Mouse (Mus musculus): Measurements from ENCODE around the gene Rdh13. TPM values are rescaled to one million over a fixed set of nuclear protein-coding genes. Genes with fewer than 3 reads are reported as not detected.

Gene Rdh13
- polyA plus RNA-seq, 1 experiment from 2014 or later: 30.1 TPM

DNA sequence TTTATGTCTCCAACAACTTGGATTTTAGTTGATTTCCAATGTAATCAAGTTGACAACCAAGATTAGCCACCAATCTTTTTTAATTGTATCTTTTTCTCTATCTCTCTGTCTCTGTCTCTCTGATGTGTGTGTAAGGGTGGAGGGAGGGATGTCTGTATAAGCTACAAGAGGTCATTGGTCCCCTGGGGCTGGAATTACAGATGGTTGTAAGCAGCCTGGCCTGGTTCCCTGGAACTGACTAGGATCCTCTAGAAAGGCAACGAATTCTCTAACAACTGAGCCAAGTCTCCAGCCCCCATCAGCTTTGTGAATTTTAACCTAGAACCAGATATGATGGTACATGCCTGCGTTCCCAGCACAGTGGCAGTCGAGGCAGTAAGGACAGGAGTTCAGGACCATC lies 22.4 kb upstream of the Rdh13 start:
- Histone ChIP-seq H3K9me3 (replicated peaks) (0 out of 2 replicates have a peak, but pooled peaks cover 3% of the 10 kb centered on the region), H3K4me1 (peaks cover 8% of the 10 kb centered on the region; the same call in 1 of the 2 replicates), H3K9ac (no peak overlapping the region), H3K4me2 (replicated peaks) (no peak overlapping the region), H3K27me3 (peaks cover 32% of the 10 kb centered on the region), H3K36me3 (no peaks in the 10 kb centered on the region), H3K4me3 (no peak overlapping the region), H3K27ac (no peak overlapping the region)
- WGBS: 73% methylated on average over 3 of the region's 3 CpGs
- ATAC-seq (ENCODE audit: low FRiP score): no peak

DNA sequence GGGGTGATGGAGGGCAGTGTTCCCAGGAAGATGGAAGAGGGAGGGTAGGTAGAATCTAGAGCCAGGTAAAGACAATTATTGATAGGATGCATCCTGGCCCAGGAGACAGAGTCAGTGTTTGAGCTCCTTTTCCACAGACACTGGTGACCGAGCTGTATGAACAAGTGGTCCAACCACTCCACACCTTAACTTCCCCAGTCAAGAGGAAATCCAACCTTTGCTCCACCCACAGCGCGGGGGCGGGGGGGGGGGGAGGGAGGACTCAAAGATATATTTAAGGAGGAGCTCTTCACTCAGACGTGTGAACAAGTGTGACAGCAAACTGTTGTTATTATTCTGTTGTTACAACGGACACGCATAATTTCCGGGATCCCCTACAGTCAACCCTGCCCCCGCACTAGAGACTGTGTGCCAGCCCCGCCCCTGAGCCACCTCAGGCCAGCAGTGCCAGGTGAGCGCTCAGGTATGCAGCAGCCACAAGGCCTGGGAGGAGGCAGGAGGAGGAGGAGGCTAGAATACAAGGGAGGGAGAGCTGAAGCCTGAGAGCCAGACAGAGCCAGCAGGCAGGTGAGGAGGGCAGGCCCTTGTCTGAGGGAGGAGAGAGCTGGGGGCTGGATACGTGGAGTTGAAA lies 18.9 kb upstream of the Rdh13 start:
- no peak overlapping the region for H3K4me2 ChIP-seq (replicated peaks)
- ATAC-seq (ENCODE audit: low FRiP score): no peak
- no peaks in the 10 kb centered on the region for H3K36me3 ChIP-seq

DNA sequence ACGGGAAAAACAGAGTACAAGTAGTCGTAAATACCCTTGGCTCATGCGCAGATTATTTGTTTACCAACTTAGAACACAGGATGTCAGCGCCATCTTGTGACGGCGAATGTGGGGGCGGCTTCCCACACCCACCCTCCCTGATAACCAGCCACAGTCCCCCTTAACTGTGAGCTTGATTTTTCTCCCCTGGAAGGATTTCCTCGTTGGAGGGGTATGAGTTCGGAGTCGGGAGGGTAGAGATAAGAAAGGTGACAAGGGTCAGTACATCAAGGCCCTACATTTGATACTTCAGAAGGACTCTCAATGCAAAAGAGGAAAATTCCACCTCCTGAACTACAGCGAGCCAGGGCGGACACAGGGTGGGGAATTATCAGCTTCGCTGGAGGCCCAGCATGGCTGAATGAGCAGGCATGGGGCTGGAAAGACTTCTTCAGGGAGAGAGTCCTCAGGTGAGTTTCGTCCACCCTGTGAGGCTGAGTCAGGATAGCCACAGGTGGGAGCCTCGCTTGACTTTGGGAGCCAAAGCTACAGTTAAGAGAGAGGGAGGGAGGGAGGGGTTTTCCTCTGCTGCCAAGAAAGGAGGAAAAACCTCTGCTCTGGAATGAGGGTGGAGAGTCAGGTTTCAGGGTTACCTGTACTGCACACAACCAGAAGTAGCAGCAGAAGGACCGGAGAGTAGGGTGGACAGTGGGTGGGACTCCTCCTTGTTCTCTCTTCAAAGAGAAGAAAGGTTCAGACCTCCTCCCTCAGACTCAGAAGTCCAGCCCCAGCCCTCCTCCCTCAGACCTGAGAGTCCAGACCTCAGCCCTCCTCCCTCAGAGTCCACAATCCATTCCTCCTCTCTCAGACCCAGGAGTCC lies 15.4 kb upstream of the Rdh13 start, which contains the start of gene Eps8l1:
Gene Eps8l1 (plus strand): TSS at position 99 of the 859 bp plus-strand sequence.
- Histone ChIP-seq H3K9ac (no peak within 1 kb of the TSS), H3K4me2 (replicated peaks) (peak within 1 kb of the TSS; percentile 42), H3K4me1 (no peaks in the 10 kb centered on the region), H3K9me3 (replicated peaks) (no peaks in the 10 kb centered on the region), H3K4me3 (peak within 1 kb of the TSS; percentile 15; the same call in 1 of the 2 replicates), H3K27me3 (no peaks in the 10 kb centered on the region), H3K27ac (no peak within 1 kb of the TSS), H3K36me3 (no peaks in the 10 kb centered on the region)
- WGBS: 76% methylated on average over 14 of the region's 16 CpGs
- ATAC-seq (ENCODE audit: low FRiP score): peak; percentile 50

More for the DNA sequence above, 18.9 kb upstream of the Rdh13 start:
- Histone ChIP-seq H3K4me3 (no peak overlapping the region), H3K9ac (peak overlapping the region; percentile 8; the same call in 1 of the 2 replicates), H3K9me3 (replicated peaks) (0 out of 2 replicates have a peak, but pooled peaks cover 3% of the 10 kb centered on the region), H3K27me3 (peaks cover 8% of the 10 kb centered on the region; the same call in 1 of the 2 replicates), H3K27ac (no peak overlapping the region), H3K4me1 (no peaks in the 10 kb centered on the region)
- 11% methylated on average over 12 of the region's 12 CpGs for WGBS

DNA sequence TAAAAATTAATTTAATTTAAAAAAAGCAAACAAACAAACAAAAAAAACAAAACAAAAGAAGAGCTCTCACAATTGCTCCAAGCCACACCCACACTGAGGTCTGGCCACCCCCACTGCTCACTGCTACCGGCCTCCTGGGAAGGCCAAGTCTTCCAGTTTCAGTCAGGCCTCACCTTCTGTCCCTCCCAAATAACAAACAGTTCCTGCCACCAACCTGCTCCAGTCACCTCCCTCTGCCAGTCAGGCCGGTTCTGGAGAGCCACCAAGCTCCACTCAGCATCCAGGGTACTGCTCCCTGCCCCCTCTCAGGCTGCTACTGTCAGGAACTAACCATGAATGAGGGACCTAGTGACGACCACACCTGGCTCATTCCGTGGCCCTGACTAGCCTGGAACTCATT lies 7.2 kb upstream of the Rdh13 start:
- H3K27ac ChIP-seq: no peak overlapping the region
- no peak for ATAC-seq (ENCODE audit: low FRiP score)
- 30% methylated on average over 4 of the region's 4 CpGs for WGBS
- H3K27me3 ChIP-seq: no peaks in the 10 kb centered on the region; the same call in 1 of the 2 replicates
- H3K4me2 ChIP-seq (replicated peaks): no peak overlapping the region
- no peak overlapping the region for H3K9ac ChIP-seq
- no peaks in the 10 kb centered on the region for H3K9me3 ChIP-seq (replicated peaks)
- no peak overlapping the region for H3K4me3 ChIP-seq
- H3K36me3 ChIP-seq: no peaks in the 10 kb centered on the region
- H3K4me1 ChIP-seq: no peaks in the 10 kb centered on the region

DNA sequence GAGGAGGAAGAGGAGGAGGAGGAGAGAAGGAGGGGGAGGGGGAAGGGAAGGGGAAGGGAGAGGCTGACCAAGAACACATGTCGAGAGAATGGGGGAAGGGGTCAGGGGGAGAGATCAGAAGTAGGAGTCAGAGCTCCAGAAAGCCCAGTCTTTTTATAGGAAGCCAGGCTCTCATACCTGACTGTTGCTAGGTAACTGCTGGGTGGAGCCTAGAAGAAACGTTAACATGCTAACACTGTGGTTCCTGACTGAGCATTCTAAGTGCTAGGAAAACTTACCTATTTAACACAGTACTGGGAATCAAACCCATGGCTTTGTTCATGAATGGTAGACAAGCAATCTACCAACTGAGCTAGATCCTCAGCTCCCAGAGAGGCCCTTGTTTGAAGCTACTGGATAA lies 3.8 kb upstream of the Rdh13 start:
- no peak overlapping the region for H3K27ac ChIP-seq
- ATAC-seq (ENCODE audit: low FRiP score): no peak
- H3K9me3 ChIP-seq (replicated peaks): no peaks in the 10 kb centered on the region
- WGBS: 12% methylated on average over 2 of the region's 2 CpGs
- no peaks in the 10 kb centered on the region for H3K36me3 ChIP-seq
- no peaks in the 10 kb centered on the region; the same call in 1 of the 2 replicates for H3K27me3 ChIP-seq
- H3K4me1 ChIP-seq: peaks cover 7% of the 10 kb centered on the region
- no peak overlapping the region for H3K9ac ChIP-seq
- no peak overlapping the region for H3K4me3 ChIP-seq
- no peak overlapping the region for H3K4me2 ChIP-seq (replicated peaks)

DNA sequence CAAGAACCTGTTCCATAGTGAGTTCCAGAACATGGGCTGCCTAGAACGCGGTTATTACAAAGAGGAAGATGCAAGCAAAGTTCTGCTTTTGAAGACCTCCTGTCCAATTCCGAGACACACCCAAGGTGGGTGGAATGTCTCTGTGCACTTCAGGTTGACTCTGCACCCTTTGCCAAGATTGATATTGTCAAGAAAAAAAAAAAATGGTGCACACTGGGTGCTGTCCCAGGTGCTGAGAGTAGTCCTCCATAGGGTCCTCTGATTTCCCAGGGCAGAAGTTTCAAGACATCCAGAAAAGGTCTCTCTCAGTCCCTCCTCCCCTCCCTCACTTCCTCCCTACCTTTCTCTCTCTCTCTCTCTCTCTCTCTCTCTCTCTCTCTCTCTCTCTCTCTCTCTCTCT lies 3.0 kb upstream of the Rdh13 start:
- WGBS: 90% methylated on average over 3 of the region's 3 CpGs
- no peak overlapping the region for H3K9ac ChIP-seq
- no peak for ATAC-seq (ENCODE audit: low FRiP score)
- no peaks in the 10 kb centered on the region for H3K9me3 ChIP-seq (replicated peaks)
- H3K4me2 ChIP-seq (replicated peaks): no peak overlapping the region
- H3K4me1 ChIP-seq: peaks cover 7% of the 10 kb centered on the region
- H3K27me3 ChIP-seq: no peaks in the 10 kb centered on the region; the same call in 1 of the 2 replicates
- no peak overlapping the region for H3K27ac ChIP-seq
- peaks cover 2% of the 10 kb centered on the region for H3K36me3 ChIP-seq
- no peak overlapping the region for H3K4me3 ChIP-seq

DNA sequence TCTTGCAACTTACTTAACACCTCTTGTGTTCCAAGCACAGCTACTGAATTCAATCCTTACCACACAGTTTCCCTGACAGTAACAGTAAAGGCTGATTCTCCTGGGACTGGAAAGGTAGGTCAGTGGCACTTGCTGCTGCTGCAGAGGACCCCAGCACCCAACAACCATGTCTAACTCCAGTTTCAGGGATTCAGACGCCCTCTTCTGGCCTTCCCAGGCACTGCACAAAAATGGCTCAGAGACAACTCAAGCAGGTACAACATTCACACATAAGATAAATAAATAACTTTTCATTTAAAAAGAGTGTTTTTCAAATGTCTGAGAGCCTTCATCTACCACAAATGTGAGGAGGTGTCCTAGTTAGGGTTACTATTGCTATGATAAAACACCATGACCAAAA lies 1.7 kb upstream of the Rdh13 start:
- Histone ChIP-seq H3K4me2 (replicated peaks) (no peak overlapping the region), H3K9ac (no peak overlapping the region), H3K36me3 (peaks cover 15% of the 10 kb centered on the region), H3K9me3 (replicated peaks) (no peaks in the 10 kb centered on the region), H3K27ac (no peak overlapping the region), H3K27me3 (no peaks in the 10 kb centered on the region; the same call in 1 of the 2 replicates), H3K4me3 (no peak overlapping the region), H3K4me1 (peaks cover 7% of the 10 kb centered on the region)
- WGBS: 0% methylated on average over 1 of the region's 1 CpGs
- no peak for ATAC-seq (ENCODE audit: low FRiP score)

DNA sequence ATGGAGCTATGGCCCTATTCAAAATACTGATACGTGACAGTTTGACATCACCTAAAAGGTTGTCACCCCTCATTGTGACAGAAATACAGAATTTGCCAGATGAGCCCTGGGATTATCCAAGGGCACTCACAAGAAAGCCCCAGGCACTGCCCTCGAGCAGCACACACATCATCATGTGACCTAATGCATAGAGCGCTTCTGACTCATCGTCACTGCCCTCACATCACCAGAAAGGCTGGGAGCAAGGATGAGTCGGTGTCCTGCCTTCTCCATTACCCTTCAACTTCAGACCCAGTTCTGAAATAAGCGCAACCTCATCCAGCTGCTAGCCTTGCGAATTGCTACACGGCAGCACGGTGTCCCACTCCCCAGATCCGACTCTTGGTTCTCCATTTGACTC lies 4.9 kb downstream of the Rdh13 start:
- H3K4me1 ChIP-seq: peaks cover 7% of the 10 kb centered on the region
- H3K27ac ChIP-seq: no peak overlapping the region
- H3K4me3 ChIP-seq: no peak overlapping the region
- H3K27me3 ChIP-seq: no peaks in the 10 kb centered on the region
- no peak overlapping the region for H3K9ac ChIP-seq
- H3K36me3 ChIP-seq: peaks cover 68% of the 10 kb centered on the region
- no peaks in the 10 kb centered on the region for H3K9me3 ChIP-seq (replicated peaks)
- ATAC-seq (ENCODE audit: low FRiP score): no peak
- 95% methylated on average over 10 of the region's 10 CpGs for WGBS
- H3K4me2 ChIP-seq (replicated peaks): no peak overlapping the region

DNA sequence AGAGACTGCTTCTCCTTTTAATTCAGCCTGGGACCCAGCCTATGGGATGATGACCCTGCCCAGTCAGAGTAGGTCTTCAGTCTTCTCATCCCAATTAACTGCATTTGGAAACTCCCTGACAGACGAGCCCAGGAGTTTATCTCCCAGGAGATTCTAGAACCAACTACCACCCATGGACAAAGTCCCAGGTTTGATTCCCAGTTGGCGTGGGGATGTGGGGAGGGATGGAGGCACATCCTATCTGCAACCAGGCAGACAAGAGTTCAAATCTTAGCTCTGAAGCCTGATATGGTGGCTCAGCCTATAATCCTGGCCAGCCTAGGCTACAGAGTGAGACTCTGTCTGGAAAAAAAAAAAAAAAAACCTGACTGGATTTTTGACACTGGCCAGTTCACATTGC lies 7.7 kb downstream of the Rdh13 start:
- H3K4me2 ChIP-seq (replicated peaks): no peak overlapping the region
- no peak overlapping the region for H3K9ac ChIP-seq
- 96% methylated on average over 2 of the region's 2 CpGs for WGBS
- H3K9me3 ChIP-seq (replicated peaks): no peaks in the 10 kb centered on the region
- no peak for ATAC-seq (ENCODE audit: low FRiP score)
- H3K4me3 ChIP-seq: no peak overlapping the region
- no peak overlapping the region for H3K27ac ChIP-seq
- peaks cover 85% of the 10 kb centered on the region for H3K36me3 ChIP-seq
- H3K4me1 ChIP-seq: no peaks in the 10 kb centered on the region
- H3K27me3 ChIP-seq: no peaks in the 10 kb centered on the region

DNA sequence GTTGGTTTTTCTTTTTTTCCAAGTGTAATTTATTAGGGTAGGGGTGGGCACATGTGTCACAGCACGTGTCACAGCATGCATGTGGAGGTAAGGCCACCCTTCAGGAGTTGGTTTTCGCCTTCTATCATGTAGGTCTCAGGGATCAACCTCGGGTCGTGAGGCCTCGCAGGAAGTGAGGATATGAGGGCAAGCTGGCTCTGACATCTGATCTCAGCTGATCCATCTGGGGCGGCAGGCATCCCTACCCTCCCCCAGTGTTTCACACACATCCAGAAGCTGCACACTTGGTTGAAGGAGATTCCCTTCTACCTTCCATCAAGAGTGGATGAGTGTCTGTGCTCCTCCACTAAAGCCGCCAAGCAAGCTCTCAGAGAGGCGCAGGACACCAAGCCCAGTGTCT lies 13.4 kb downstream of the Rdh13 start:
- no peak overlapping the region for H3K27ac ChIP-seq
- H3K9me3 ChIP-seq (replicated peaks): no peaks in the 10 kb centered on the region
- H3K27me3 ChIP-seq: no peaks in the 10 kb centered on the region
- H3K4me2 ChIP-seq (replicated peaks): no peak overlapping the region
- ATAC-seq (ENCODE audit: low FRiP score): no peak
- H3K4me1 ChIP-seq: no peaks in the 10 kb centered on the region
- no peak overlapping the region for H3K9ac ChIP-seq
- peaks cover 80% of the 10 kb centered on the region for H3K36me3 ChIP-seq
- no peak overlapping the region for H3K4me3 ChIP-seq
- 93% methylated on average over 8 of the region's 8 CpGs for WGBS

DNA sequence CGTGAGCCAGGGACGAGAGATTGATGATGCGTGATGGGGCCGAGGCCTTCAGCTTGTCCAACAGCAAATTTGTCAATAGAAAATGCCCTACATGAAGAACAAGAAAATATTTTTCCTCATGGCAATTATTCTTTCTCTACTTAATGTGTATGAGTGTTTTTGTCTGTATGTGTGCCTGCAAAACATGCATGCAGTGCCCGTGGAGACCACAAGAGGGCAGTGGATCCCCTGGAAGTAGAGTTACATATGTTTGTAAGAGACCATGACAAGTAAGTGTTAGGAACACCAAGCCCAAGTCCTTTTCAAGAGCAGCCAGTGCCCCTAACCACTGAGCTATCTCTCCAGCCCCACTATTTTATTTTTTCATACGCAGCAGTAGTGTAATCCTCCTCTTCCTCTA lies 13.9 kb downstream of the Rdh13 start:
- Histone ChIP-seq H3K4me2 (replicated peaks) (no peak overlapping the region), H3K9me3 (replicated peaks) (no peaks in the 10 kb centered on the region), H3K4me1 (no peaks in the 10 kb centered on the region), H3K4me3 (no peak overlapping the region), H3K27ac (no peak overlapping the region), H3K36me3 (peaks cover 75% of the 10 kb centered on the region), H3K9ac (no peak overlapping the region), H3K27me3 (no peaks in the 10 kb centered on the region)
- WGBS: 84% methylated on average over 6 of the region's 6 CpGs
- no peak for ATAC-seq (ENCODE audit: low FRiP score)

DNA sequence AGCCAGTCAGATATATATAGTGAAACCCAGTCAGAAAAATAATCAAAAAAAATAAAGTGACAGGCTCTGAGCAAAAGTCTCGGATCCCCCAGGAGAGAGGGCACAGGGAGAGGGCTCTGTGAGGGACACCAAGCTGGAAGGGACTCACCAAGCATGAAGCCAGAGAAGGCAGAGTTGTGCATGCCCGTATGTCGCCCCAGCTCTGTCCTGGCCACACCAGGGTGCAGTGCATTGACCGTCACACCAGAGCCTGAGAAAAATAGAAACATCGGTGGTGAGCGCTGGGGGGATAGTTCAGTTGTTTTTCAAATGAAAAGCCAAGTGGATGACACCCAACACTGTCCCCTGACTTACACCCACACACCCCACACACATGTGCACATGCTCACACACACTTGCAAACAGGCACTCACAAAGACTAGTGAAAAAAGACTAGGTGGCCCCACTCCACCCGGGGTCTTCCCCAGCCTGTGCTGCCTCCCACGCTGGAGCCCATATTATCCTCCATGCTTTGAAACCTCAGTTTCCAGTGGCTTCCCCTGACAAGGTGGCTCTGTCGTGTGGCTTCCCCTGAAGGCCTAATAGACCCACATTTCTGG lies 15.1 kb downstream of the Rdh13 start:
- H3K9me3 ChIP-seq (replicated peaks): no peaks in the 10 kb centered on the region
- no peaks in the 10 kb centered on the region for H3K27me3 ChIP-seq
- no peak for ATAC-seq (ENCODE audit: low FRiP score)
- no peak overlapping the region for H3K4me2 ChIP-seq (replicated peaks)
- no peaks in the 10 kb centered on the region for H3K4me1 ChIP-seq
- 92% methylated on average over 9 of the region's 9 CpGs for WGBS
- no peak overlapping the region for H3K4me3 ChIP-seq
- H3K27ac ChIP-seq: no peak overlapping the region
- H3K9ac ChIP-seq: no peak overlapping the region
- H3K36me3 ChIP-seq: peaks cover 75% of the 10 kb centered on the region
